ENCODE assay signal across 13 mouse cellular contexts in the genomic region with DNA sequence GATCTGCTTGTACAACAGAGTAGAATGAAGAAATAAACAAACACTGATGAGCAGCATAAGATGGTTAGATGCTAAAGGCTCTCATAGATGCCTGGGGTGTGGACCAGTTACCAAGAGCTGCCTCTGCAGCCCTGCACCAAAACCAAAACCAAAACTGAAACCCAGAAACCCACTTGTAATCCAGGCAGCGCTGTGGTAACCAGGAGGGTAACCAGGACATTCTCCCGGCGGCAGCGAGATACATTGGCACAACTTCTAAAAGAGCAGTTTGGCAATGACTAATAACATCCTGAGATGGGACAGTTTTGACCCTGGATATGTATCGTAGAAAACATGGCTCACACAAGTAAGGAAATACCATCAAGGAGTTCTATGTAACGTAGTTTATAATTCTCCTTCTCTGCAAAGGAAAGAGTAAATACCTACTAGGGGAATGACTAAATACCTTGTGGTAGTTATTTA.
DNase-seq lines count a peak whose midpoint lies in the region; ATAC-seq lines count a peak whose summit lies in the region.
"Had no signal": no experiment of that assay in that cellular context is flagged by ENCODE, and none has a peak within 500 bp of the region (broad histone marks: within the 10 kb centered on the region; RNA-seq: fewer than 3 reads in every experiment).

No protein-coding gene starts in this region.

- peaks cover 8% of the 10 kb centered on the region; the same call in 1 of the 2 replicates for H3K4me1 ChIP-seq in forebrain, embryonic 11.5 days (replicated peaks; ENCODE audit: control insufficient read depth, insufficient read depth, low read length)

- peak; percentile 57 for DNase-seq in heart, adult 8-10 months (ENCODE audit: low spot score)
- DNase-seq in heart, postnatal 14 days, result no peak
- DNase-seq in CD4-positive helper T cell, adult 2 months (ENCODE audit: low read depth, low spot score), result peak; percentile 82
- peak; percentile 46 to 64 for DNase-seq in adrenal gland, postnatal 36 days
- no peak for DNase-seq in left cerebral cortex, postnatal 36 days (ENCODE audit: low spot score in 2 of 2)
- DNase-seq in forebrain, embryonic 11.5 days (ENCODE audit: low spot score), result no peak
- no peak for DNase-seq in thymus, postnatal 10 days (ENCODE audit: low spot score in 2 of 2)
- DNase-seq: kidney, postnatal 14 days; lung, postnatal 14 days; spleen, adult 18-20 months had no signal

- 96% methylated on average over 6 of the region's 6 CpGs for WGBS in forebrain, embryonic 11.5 days

- H3K4me3 ChIP-seq in forebrain, embryonic 11.5 days (ENCODE audit: low read depth, low read length), result no peak overlapping the region
- H3K4me3 ChIP-seq: limb, embryonic 15.5 days had no signal

- no peaks in the 10 kb centered on the region for H3K27me3 ChIP-seq in forebrain, embryonic 11.5 days (ENCODE audit: control insufficient read depth, insufficient read depth, low read length)
- H3K27me3 ChIP-seq: limb, embryonic 15.5 days had no signal

- no peak overlapping the region for H3K4me2 ChIP-seq in forebrain, embryonic 11.5 days (ENCODE audit: low read depth, low read length, severe bottlenecking)
- H3K4me2 ChIP-seq: heart, embryonic 11.5 days; limb, embryonic 15.5 days had no signal

- intact Hi-C loops in heart, postnatal 14 days (cut with DNase I), result loop anchor here (10.0 kb wide), 1 partner anchor 71 kb away; a partner anchor contains a TSS
- intact Hi-C loops in left cerebral cortex, postnatal 36 days (cut with DNase I), result loop anchor here (10.0 kb wide), 1 partner anchor 71 kb away; a partner anchor contains a TSS

- peak; percentile 64; the same call in 1 of the 2 replicates for ATAC-seq in monocyte, adult 5-6 weeks (replicated peaks; ENCODE audit: insufficient number of reproducible peaks, low FRiP score, low TSS enrichment, poor library complexity, severe bottlenecking)
- ATAC-seq in forebrain, embryonic 11.5 days (replicated peaks; ENCODE audit: low FRiP score), result no peak

- H3K9me3 ChIP-seq in forebrain, embryonic 11.5 days (ENCODE audit: control insufficient read depth, low read length), result no peaks in the 10 kb centered on the region
- H3K9me3 ChIP-seq: limb, embryonic 15.5 days had no signal

- no peak overlapping the region for H3K27ac ChIP-seq in forebrain, embryonic 11.5 days (ENCODE audit: low read depth, low read length)
- H3K27ac ChIP-seq: limb, embryonic 15.5 days had no signal

- no peak overlapping the region for H3K9ac ChIP-seq in forebrain, embryonic 11.5 days (ENCODE audit: low read length)
- H3K9ac ChIP-seq: limb, embryonic 15.5 days had no signal

- H3K36me3 ChIP-seq in forebrain, embryonic 11.5 days (ENCODE audit: control insufficient read depth, insufficient read depth, low read length), result no peaks in the 10 kb centered on the region
- H3K36me3 ChIP-seq: limb, embryonic 15.5 days had no signal

Comparison
In these comparisons a context has a peak if more than half of its experiments do, and no peak if none do; other contexts are left out.
1. DNase-seq: peak in heart, adult 8-10 months (single experiment), CD4-positive helper T cell, adult 2 months (single experiment) and adrenal gland, postnatal 36 days (2 of 2); none in heart, postnatal 14 days (0 of 2), left cerebral cortex, postnatal 36 days (0 of 2), forebrain, embryonic 11.5 days (single experiment) and thymus, postnatal 10 days (0 of 2).